8 mouse cellular contexts compared by ENCODE assay signal in genomic region chr11:79023342-79023741, GRCm38 (mm10). TPM values are rescaled to one million over a fixed set of nuclear protein-coding genes. Genes with fewer than 3 reads are reported as not detected.
A peak's percentile ranks its signal among the peaks of the same experiment; 100 is the strongest.
DNase-seq lines count a peak whose midpoint lies in the region; ATAC-seq and TF ChIP-seq lines count a peak whose summit lies in the region.

No protein-coding gene starts in this region.

- no peaks in the 10 kb centered on the region for H3K4me1 ChIP-seq in lung, embryonic 14.5 days (ENCODE audit: insufficient read depth)
- H3K4me1 ChIP-seq in stomach, embryonic 15.5 days, result peaks cover 10% of the 10 kb centered on the region; the same call in 1 of the 2 replicates
- no peaks in the 10 kb centered on the region for H3K4me1 ChIP-seq in forebrain, embryonic 13.5 days

- peak overlapping the region; percentile 36 for H3K4me2 ChIP-seq in lung, embryonic 14.5 days
- no peak overlapping the region; the same call in 1 of the 2 replicates for H3K4me2 ChIP-seq in stomach, embryonic 15.5 days
- H3K4me2 ChIP-seq in forebrain, embryonic 13.5 days, result no peak overlapping the region

- H3K9me3 ChIP-seq in lung, embryonic 14.5 days (ENCODE audit: low read depth, low read length), result no peaks in the 10 kb centered on the region
- H3K9me3 ChIP-seq in stomach, embryonic 15.5 days, result no peaks in the 10 kb centered on the region
- no peaks in the 10 kb centered on the region for H3K9me3 ChIP-seq in forebrain, embryonic 13.5 days (replicated peaks)

- 10% methylated on average over 7 of the region's 7 CpGs for WGBS in lung, embryonic 14.5 days
- 17% methylated on average over 7 of the region's 7 CpGs for WGBS in stomach, embryonic 15.5 days
- 56% methylated on average over 7 of the region's 7 CpGs for WGBS in forebrain, embryonic 13.5 days

- peak overlapping the region; percentile 78 for H3K27ac ChIP-seq in lung, embryonic 14.5 days (ENCODE audit: low read depth)
- H3K27ac ChIP-seq in stomach, embryonic 15.5 days, result peak overlapping the region; percentile 51
- no peak overlapping the region for H3K27ac ChIP-seq in forebrain, embryonic 13.5 days

- no peaks in the 10 kb centered on the region for H3K27me3 ChIP-seq in lung, embryonic 14.5 days (ENCODE audit: insufficient read depth, low read length)
- H3K27me3 ChIP-seq in stomach, embryonic 15.5 days (replicated peaks), result no peaks in the 10 kb centered on the region
- no peaks in the 10 kb centered on the region for H3K27me3 ChIP-seq in forebrain, embryonic 13.5 days

- ATAC-seq in lung, embryonic 14.5 days (ENCODE audit: insufficient read depth), result peak; percentile 48; the same call in 1 of the 2 replicates
- peak; percentile 54 for ATAC-seq in stomach, embryonic 15.5 days (ENCODE audit: insufficient read depth, low FRiP score, low read depth)
- ATAC-seq in forebrain, embryonic 13.5 days, result no peak

- no peak for TF ChIP-seq CTCF in lung, embryonic 14.5 days (IDR thresholded peaks at IDR 0.05; ENCODE audit: low read depth)

- no peak overlapping the region for H3K4me3 ChIP-seq in lung, embryonic 14.5 days (ENCODE audit: low read depth, low read length)
- H3K4me3 ChIP-seq in stomach, embryonic 15.5 days (replicated peaks), result 0 out of 2 replicates have a peak overlapping the region, but pooled peaks have one; percentile 9
- no peak overlapping the region for H3K4me3 ChIP-seq in forebrain, embryonic 13.5 days

- DNase-seq in CD4-positive helper T cell, adult 2 months (ENCODE audit: low read depth, low spot score), result peak; percentile 86
- DNase-seq in embryo, embryonic 9.5 days (ENCODE audit: extremely low spot score), result peak; percentile 42
- DNase-seq in kidney, adult 18-20 months, result peak; percentile 12
- peak; percentile 67 for DNase-seq in lung, embryonic 14.5 days
- no peak for DNase-seq in left cerebral cortex, postnatal 14 days (ENCODE audit: low spot score in 2 of 2)
- DNase-seq in layer of hippocampus, adult 11-12 months (ENCODE audit: low spot score), result no peak

- peaks cover 47% of the 10 kb centered on the region for H3K36me3 ChIP-seq in lung, embryonic 14.5 days (ENCODE audit: insufficient read depth)
- peaks cover 12% of the 10 kb centered on the region; the same call in 1 of the 2 replicates for H3K36me3 ChIP-seq in stomach, embryonic 15.5 days
- peaks cover 45% of the 10 kb centered on the region for H3K36me3 ChIP-seq in forebrain, embryonic 13.5 days (ENCODE audit: poor library complexity, severe bottlenecking)

- peak overlapping the region; percentile 22; the same call in 1 of the 2 replicates for H3K9ac ChIP-seq in lung, embryonic 14.5 days
- H3K9ac ChIP-seq in stomach, embryonic 15.5 days, result no peak overlapping the region
- H3K9ac ChIP-seq in forebrain, embryonic 13.5 days, result no peak overlapping the region; the same call in 1 of the 2 replicates

- intact Hi-C loops in left cerebral cortex, postnatal 14 days (cut with DNase I), result no loop called here

RNA-seq across cellular contexts. Expression of gene Lgals9, which starts 38.6 kb away (rescaled TPM):
- 23.9 and 25.7 TPM in 2 replicates for polyA plus RNA-seq in lung, embryonic 14.5 days (2014; fragmentation: Nextera tagmentation; extraction: Ambion mirVana)
- 64.1 and 65.1 TPM in 2 replicates for polyA plus RNA-seq in stomach, embryonic 15.5 days (2015; fragmentation: Nextera tagmentation; extraction: Ambion mirVana)
- 1 to 10 TPM; 6.5 to 7.5 TPM for total RNA-seq in left cerebral cortex, postnatal 14 days (2021)
- polyA plus RNA-seq in forebrain, embryonic 13.5 days (2015; fragmentation: Nextera tagmentation; extraction: Ambion mirVana), result 3.8 and 3.9 TPM in 2 replicates

Comparison
In these comparisons a context has a peak if more than half of its experiments do, and no peak if none do; other contexts are left out.
1. DNase-seq: peak in CD4-positive helper T cell, adult 2 months (single experiment), embryo, embryonic 9.5 days (single experiment), kidney, adult 18-20 months (single experiment) and lung, embryonic 14.5 days (single experiment); none in left cerebral cortex, postnatal 14 days (0 of 2) and layer of hippocampus, adult 11-12 months (single experiment).